Mouse (Mus musculus) lung, embryonic 16.5 days (tissue): ENCODE measurements at regions not wholly inside any gene's neighbourhood (a gene's known extent, or its start where the extent isn't known, plus 50 kb on each side); places are given as distances from the start of the nearest gene placed in this dataset.

ENCODE experiments used
- ATAC-seq: fragments of 200-750 bp; cut with Nextera tagmentation; 2 replicates; pipeline ENCODE4 v1.8.0; 2017; ENCODE audit warnings: low read depth, mild to moderate bottlenecking, moderate library complexity
- H3K27ac ChIP-seq: fragments of 300-500 bp; sonication (generic); 2 replicates; pipeline ENCODE4 v1.5.1; 2014; ENCODE audit warnings: mild to moderate bottlenecking, control low read depth, low read length
- H3K27me3 ChIP-seq: fragments of 300-500 bp; sonication (generic); 2 replicates; pipeline ENCODE4 v1.6.1; 2014; ENCODE audit warnings: low read depth, low read length, mixed read lengths; ENCODE audit not compliant: control insufficient read depth, insufficient read depth
- H3K36me3 ChIP-seq: fragments of 300-500 bp; sonication (generic); 2 replicates; pipeline ENCODE4 v1.6.1; 2014; ENCODE audit warnings: low read length; ENCODE audit not compliant: control insufficient read depth, insufficient read depth
- H3K4me1 ChIP-seq: fragments of 300-500 bp; sonication (generic); replicated peaks from 2 replicates; pipeline ENCODE4 v1.6.1; 2014; ENCODE audit warnings: low read length, mixed read lengths; ENCODE audit not compliant: control insufficient read depth, insufficient read depth
- H3K4me2 ChIP-seq: fragments of 300-500 bp; sonication (generic); 2 replicates; pipeline ENCODE4 v1.6.1; 2014; ENCODE audit warnings: low read depth, low read length, control low read depth
- H3K4me3 ChIP-seq: fragments of 300-500 bp; sonication (generic); 2 replicates; pipeline ENCODE4 v1.5.1; 2014; ENCODE audit warnings: mild to moderate bottlenecking, low read length, control low read depth
- H3K9ac ChIP-seq: fragments of 300-500 bp; sonication (generic); 2 replicates; pipeline ENCODE4 v1.6.1; 2014; ENCODE audit warnings: low read length, control low read depth
- H3K9me3 ChIP-seq: fragments of 300-500 bp; sonication (generic); 2 replicates; pipeline ENCODE4 v1.6.1; 2016; ENCODE audit warnings: low read length; ENCODE audit not compliant: control insufficient read depth
- WGBS: fragments of 180-500 bp; shearing (Covaris S2); extraction: QIAGEN DNeasy Blood & Tissue Kit; methylation state at CpG from one replicate; pipeline ENCODE4 v1.1.7; 2014; 5-methylcytosine and 5-hydroxymethylcytosine counted together

DNA sequence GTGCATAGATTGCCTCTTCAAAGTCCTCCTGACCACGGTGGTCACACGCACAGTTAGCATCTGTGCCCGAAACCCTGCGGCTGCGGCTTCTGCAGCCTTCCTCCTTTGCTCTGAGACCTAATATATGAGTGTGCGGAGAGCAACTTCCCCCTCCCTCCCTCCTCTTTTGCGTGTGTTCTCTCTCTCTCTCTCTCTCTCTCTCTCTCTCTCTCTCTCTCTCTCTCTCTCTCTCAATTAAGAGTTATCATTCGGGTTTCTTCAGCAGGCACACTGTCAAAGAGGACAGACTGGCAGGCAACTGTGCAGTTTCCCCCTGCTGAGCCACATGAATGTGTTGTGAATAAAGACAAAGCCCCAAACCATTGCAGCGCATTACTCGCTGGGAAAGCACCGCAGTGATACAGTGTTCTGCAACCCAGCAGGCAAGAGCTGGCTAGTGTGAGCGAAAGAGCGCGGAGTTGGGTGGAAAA is 900.8 kb downstream of the Mat2b start:
- H3K9ac ChIP-seq = no peak overlapping the region
- no peaks in the 10 kb centered on the region for H3K36me3 ChIP-seq
- no peak overlapping the region for H3K27ac ChIP-seq
- ATAC-seq = no peak
- H3K4me1 ChIP-seq = no peaks in the 10 kb centered on the region
- no peaks in the 10 kb centered on the region for H3K9me3 ChIP-seq
- peak overlapping the region; percentile 12; the same call in 1 of the 2 replicates for H3K4me3 ChIP-seq
- WGBS = 3% methylated on average over 14 of the region's 14 CpGs
- H3K4me2 ChIP-seq = peak overlapping the region; percentile 48
- no peaks in the 10 kb centered on the region for H3K27me3 ChIP-seq

DNA sequence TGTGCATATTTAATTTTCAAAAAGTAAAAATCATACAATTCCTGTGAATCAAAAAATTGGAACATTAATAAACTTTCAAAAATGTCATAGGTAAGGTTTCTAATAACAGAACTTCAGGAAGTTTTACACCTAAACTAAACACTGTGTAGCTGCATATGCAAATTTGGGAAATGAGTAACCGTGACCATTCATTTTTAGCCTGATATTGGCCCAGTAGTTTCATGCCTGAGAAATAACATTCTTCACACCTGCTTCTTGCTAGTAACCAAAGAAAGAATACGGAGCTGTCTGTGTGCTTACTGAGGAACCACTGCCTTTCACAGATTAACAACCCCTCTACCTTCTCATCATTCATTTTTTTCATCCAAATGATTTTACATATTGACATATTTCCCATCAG is 902.9 kb downstream of the Mat2b start:
- no peak overlapping the region for H3K4me2 ChIP-seq
- no peak overlapping the region for H3K27ac ChIP-seq
- no peak overlapping the region for H3K4me3 ChIP-seq
- no peaks in the 10 kb centered on the region for H3K9me3 ChIP-seq
- H3K27me3 ChIP-seq = no peaks in the 10 kb centered on the region
- H3K36me3 ChIP-seq = no peaks in the 10 kb centered on the region
- WGBS = 70% methylated on average over 2 of the region's 2 CpGs
- no peak for ATAC-seq
- H3K9ac ChIP-seq = no peak overlapping the region
- H3K4me1 ChIP-seq = no peaks in the 10 kb centered on the region
